Mouse (Mus musculus): ENCODE results near the gene Tfg. TPM values are rescaled to one million over a fixed set of nuclear protein-coding genes. Genes with fewer than 3 reads are reported as not detected.

Tfg gene
- total RNA-seq, 1 experiment from 2014 or later = 30.0 TPM

DNA sequence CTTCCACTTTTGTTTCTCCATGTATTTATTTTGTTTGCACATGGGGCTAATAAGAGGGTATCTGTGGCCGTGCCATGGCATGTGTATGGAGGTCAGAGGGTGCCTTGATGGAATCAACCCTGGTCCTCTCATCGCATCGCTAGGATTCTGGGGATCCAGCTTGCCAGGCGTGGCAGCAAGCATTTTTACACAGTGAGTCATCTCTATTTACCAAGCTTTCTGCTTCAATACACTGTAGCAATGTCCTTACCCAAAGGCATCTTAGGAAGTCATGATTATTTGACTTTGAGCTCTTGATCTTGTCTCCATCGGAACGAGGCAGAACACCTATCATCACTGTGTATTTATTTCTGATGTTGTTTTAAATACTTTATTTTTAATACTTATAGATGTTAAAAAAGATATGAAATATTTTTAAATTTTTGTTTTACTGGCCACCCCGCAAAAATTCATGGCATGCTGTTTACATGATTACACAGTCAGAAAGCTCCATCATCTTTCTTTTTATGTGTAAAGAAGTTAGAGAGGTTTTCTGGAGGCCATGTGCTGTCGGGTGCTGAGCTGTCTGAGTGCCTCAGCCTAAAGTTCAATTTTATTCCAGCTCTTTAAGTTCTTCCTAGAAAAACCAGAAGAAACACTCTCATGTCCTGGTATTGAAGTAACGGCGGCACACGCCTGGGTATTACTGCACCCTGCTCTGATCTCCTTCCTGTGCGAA, 61.9 kb downstream of the Tfg start:
- no peak for ATAC-seq (ENCODE audit: extremely low read depth, insufficient number of reproducible peaks, low FRiP score, poor library complexity, severe bottlenecking)

DNA sequence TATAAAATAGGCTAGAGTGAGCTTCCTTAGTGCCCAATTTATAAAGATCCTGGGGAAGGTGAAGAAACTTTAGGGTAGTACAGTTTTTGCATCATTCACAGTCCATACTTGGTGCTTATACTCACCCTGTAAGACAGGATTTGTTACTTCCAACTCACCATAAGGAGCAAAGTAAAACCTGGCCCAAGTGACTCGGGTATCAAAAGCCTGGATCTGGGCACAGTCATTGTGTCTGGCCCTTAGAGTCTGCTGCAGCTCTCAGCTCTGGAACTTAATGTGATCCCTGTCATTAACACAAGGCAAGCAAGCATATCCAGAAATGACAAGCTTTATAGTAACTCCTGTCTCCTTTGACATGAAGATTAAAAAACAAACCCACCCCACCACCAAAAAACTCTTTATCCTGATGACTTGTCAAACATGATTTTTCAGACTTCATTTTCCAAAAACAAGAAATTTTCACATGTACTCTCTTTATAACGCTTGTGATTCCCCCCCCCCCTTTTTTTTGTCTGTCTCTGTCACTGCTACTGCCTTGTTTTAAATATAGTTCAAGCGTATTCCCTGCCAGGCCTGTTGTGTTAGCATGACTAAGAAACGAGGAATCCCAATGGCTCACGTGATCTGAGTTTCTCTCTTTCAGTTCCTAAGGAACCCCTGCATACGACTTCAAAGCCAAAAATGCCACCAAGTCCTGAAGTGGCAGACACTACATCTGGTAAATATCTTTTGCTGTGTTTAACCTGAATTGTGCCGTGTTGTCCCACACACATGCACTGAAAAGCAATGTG, 70.7 kb downstream of the Tfg start:
- ATAC-seq (ENCODE audit: extremely low read depth, insufficient number of reproducible peaks, low FRiP score, poor library complexity, severe bottlenecking) = no peak

DNA sequence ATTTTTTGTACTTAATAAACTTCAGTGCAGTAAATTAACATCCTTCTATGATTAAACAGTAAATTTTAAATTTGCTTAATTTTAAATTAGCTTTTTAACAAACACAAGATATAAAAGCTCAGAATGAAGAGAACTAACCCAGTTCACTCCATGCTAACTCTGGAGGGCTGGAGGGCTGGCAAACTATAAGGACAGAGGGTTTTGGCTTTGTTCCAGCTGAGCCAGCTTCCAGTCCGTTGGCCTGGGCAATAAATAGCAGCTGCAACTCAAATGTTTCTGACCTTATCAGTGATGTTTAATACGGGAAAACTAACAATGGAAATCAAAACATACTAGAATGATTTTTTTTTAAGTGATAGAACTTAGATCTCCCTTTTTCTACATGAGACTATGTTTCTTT, 72.0 kb downstream of the Tfg start:
- ATAC-seq (ENCODE audit: extremely low read depth, insufficient number of reproducible peaks, low FRiP score, poor library complexity, severe bottlenecking) = no peak

Other genes with a start within 250 kb of the Tfg start
- gene Abi3bp, start 239.6 kb downstream of the Tfg start, total RNA-seq (2017) = 0.49 and 0.70 TPM in 2 replicates
- gene Adgrg7, start 78.4 kb upstream of the Tfg start, total RNA-seq (2017) = not detected in 2 replicates
- not detected in 2 replicates for gene Tmem45a, start 168.7 kb upstream of the Tfg start, total RNA-seq (2017)
- not detected in 2 replicates for gene Lnp1, start 210.6 kb upstream of the Tfg start, total RNA-seq (2017)

Measured in neutrophil, adult 5-6 weeks (primary cell).